Mouse (Mus musculus) layer of hippocampus, postnatal 25 days (tissue): Measurements from ENCODE around the gene Mfap2. TPM values are rescaled to one million over a fixed set of nuclear protein-coding genes. Genes with fewer than 3 reads are reported as not detected.

Experiments used
- DNase-seq, 2 experiments: peaks; one replicate each; pipeline ENCODE4 v3.0.0; 2022; ENCODE audit warnings: mixed read lengths in 2 of 2, low spot score in 1 of 2; ENCODE audit errors: extremely low spot score in 1 of 2
- total RNA-seq, 2 experiments: library from RNA; stranded (reverse); gene quantifications; 2 replicates each; pipeline ENCODE4 v1.2.3; 2021

The Mfap2 gene
- total RNA-seq, 2 experiments from 2014 or later, result 5.2 to 5.7 TPM

- peak; percentile 88 to 90 for DNase-seq
Measured at GRCm38 (mm10) chr4:140986711-140987395, 23.4 kb upstream of the Mfap2 start, which contains the start of gene Atp13a2. TSS of gene Atp13a2 (plus strand) at chr4:140986873.

- DNase-seq, result no peak
Measured at GRCm38 (mm10) chr4:140987476-140987875, 22.7 kb upstream of the Mfap2 start.

- no peak for DNase-seq
Measured at GRCm38 (mm10) chr4:140988706-140989290, 21.4 kb upstream of the Mfap2 start.

- no peak for DNase-seq
Measured at GRCm38 (mm10) chr4:140989447-140989846, 20.8 kb upstream of the Mfap2 start.

GRCm38 (mm10) chr4:140992215-140992614 is 18.0 kb upstream of the Mfap2 start:
- no peak for DNase-seq

GRCm38 (mm10) chr4:140993846-140994245 is 16.4 kb upstream of the Mfap2 start:
- no peak for DNase-seq

- DNase-seq, result no peak
Measured at GRCm38 (mm10) chr4:140995811-140996210, 14.4 kb upstream of the Mfap2 start.

GRCm38 (mm10) chr4:140996812-140997211 is 13.4 kb upstream of the Mfap2 start:
- no peak for DNase-seq

- DNase-seq, result peak in 1 of 2 experiments; percentile 58
Measured at GRCm38 (mm10) chr4:141005983-141006382, 4.2 kb upstream of the Mfap2 start.

- DNase-seq, result no peak
Measured at GRCm38 (mm10) chr4:141008028-141008427, 2.2 kb upstream of the Mfap2 start.

GRCm38 (mm10) chr4:141010526-141010925 is 308 bp downstream of the Mfap2 start:
- no peak for DNase-seq

- DNase-seq, result no peak
Measured at GRCm38 (mm10) chr4:141010941-141011429, 767 bp downstream of the Mfap2 start.

- no peak for DNase-seq
Measured at GRCm38 (mm10) chr4:141011556-141012328, 1.5 kb downstream of the Mfap2 start.

GRCm38 (mm10) chr4:141012558-141012957 is 2.3 kb downstream of the Mfap2 start:
- DNase-seq, result no peak

- DNase-seq, result no peak
Measured at GRCm38 (mm10) chr4:141014114-141014513, 3.9 kb downstream of the Mfap2 start.

GRCm38 (mm10) chr4:141014856-141015255 is 4.6 kb downstream of the Mfap2 start:
- DNase-seq, result no peak

GRCm38 (mm10) chr4:141015356-141015755 is 5.1 kb downstream of the Mfap2 start:
- no peak for DNase-seq

GRCm38 (mm10) chr4:141016311-141016710 is 6.1 kb downstream of the Mfap2 start:
- no peak for DNase-seq

GRCm38 (mm10) chr4:141017657-141018436 is 7.6 kb downstream of the Mfap2 start:
- DNase-seq, result no peak

- no peak for DNase-seq
Measured at GRCm38 (mm10) chr4:141020220-141020619, 10.0 kb downstream of the Mfap2 start.
